Mouse (Mus musculus): Measurements from ENCODE around the gene Evl.

Evl gene

GRCm38 (mm10) chr12:108647784-108648183 lies 93.3 kb downstream of the Evl start:
- no peak for DNase-seq (ENCODE audit: low spot score in 2 of 2)

- no peak for DNase-seq (ENCODE audit: low spot score in 2 of 2)
Observed at GRCm38 (mm10) chr12:108651053-108651660, 96.6 kb downstream of the Evl start.

GRCm38 (mm10) chr12:108653358-108654335 lies 99.1 kb downstream of the Evl start:
- DNase-seq (ENCODE audit: low spot score in 2 of 2) = no peak

- peak in 1 of 2 experiments; percentile 30 for DNase-seq (ENCODE audit: low spot score in 2 of 2)
Observed at GRCm38 (mm10) chr12:108657350-108657749, 102.8 kb downstream of the Evl start.

GRCm38 (mm10) chr12:108668606-108669235 lies 114.2 kb downstream of the Evl start:
- DNase-seq (ENCODE audit: low spot score in 2 of 2) = no peak

GRCm38 (mm10) chr12:108671541-108671940 lies 117.0 kb downstream of the Evl start:
- no peak for DNase-seq (ENCODE audit: low spot score in 2 of 2)

- DNase-seq (ENCODE audit: low spot score in 2 of 2) = no peak
Observed at GRCm38 (mm10) chr12:108672908-108673307, 118.4 kb downstream of the Evl start.

GRCm38 (mm10) chr12:108673546-108673945 lies 119.0 kb downstream of the Evl start:
- no peak for DNase-seq (ENCODE audit: low spot score in 2 of 2)

GRCm38 (mm10) chr12:108674502-108674901 lies 120.0 kb downstream of the Evl start:
- no peak for DNase-seq (ENCODE audit: low spot score in 2 of 2)

- DNase-seq (ENCODE audit: low spot score in 2 of 2) = no peak
Observed at GRCm38 (mm10) chr12:108674916-108675315, 120.4 kb downstream of the Evl start.

GRCm38 (mm10) chr12:108675614-108676401 lies 121.3 kb downstream of the Evl start:
- no peak for DNase-seq (ENCODE audit: low spot score in 2 of 2)

GRCm38 (mm10) chr12:108677116-108677515 lies 122.6 kb downstream of the Evl start:
- DNase-seq (ENCODE audit: low spot score in 2 of 2) = no peak

- no peak for DNase-seq (ENCODE audit: low spot score in 2 of 2)
Observed at GRCm38 (mm10) chr12:108678366-108678765, 123.8 kb downstream of the Evl start.

GRCm38 (mm10) chr12:108680861-108681260 lies 126.3 kb downstream of the Evl start:
- DNase-seq (ENCODE audit: low spot score in 2 of 2) = no peak

- DNase-seq (ENCODE audit: low spot score in 2 of 2) = no peak
Observed at GRCm38 (mm10) chr12:108682240-108683023, 127.9 kb downstream of the Evl start.

GRCm38 (mm10) chr12:108686463-108686862 lies 131.9 kb downstream of the Evl start:
- no peak for DNase-seq (ENCODE audit: low spot score in 2 of 2)

GRCm38 (mm10) chr12:108686926-108687325 lies 132.4 kb downstream of the Evl start:
- DNase-seq (ENCODE audit: low spot score in 2 of 2) = no peak

GRCm38 (mm10) chr12:108689167-108689566 lies 134.6 kb downstream of the Evl start:
- DNase-seq (ENCODE audit: low spot score in 2 of 2) = no peak

- DNase-seq (ENCODE audit: low spot score in 2 of 2) = no peak
Observed at GRCm38 (mm10) chr12:108690529-108690928, 136.0 kb downstream of the Evl start.

GRCm38 (mm10) chr12:108693592-108693991 lies 139.1 kb downstream of the Evl start:
- DNase-seq (ENCODE audit: low spot score in 2 of 2) = no peak

GRCm38 (mm10) chr12:108694223-108694622 lies 139.7 kb downstream of the Evl start:
- DNase-seq (ENCODE audit: low spot score in 2 of 2) = no peak

All from frontal cortex, postnatal 25 days (tissue).